Mouse (Mus musculus): ENCODE measurements around the gene Gm3404. TPM values are rescaled to one million over a fixed set of nuclear protein-coding genes. Genes with fewer than 3 reads are reported as not detected.

Gm3404 gene
- polyA plus RNA-seq, 1 experiment from 2014 or later, result not detected

Other genes starting within 250 kb of the Gm3404 start
- gene Wasf3, start 140.8 kb upstream of the Gm3404 start, polyA plus RNA-seq (2014; fragmentation: Nextera tagmentation; extraction: Ambion mirVana), result 0.07 and 0.24 TPM in 2 replicates
- not detected in 2 replicates for gene Gm6408, start 43.8 kb upstream of the Gm3404 start, polyA plus RNA-seq (2014; fragmentation: Nextera tagmentation; extraction: Ambion mirVana)
- gene Gm6370, start 34.4 kb upstream of the Gm3404 start, polyA plus RNA-seq (2014; fragmentation: Nextera tagmentation; extraction: Ambion mirVana), result not detected in 2 replicates
- gene 4930449I24Rik, start 23.4 kb upstream of the Gm3404 start, polyA plus RNA-seq (2014; fragmentation: Nextera tagmentation; extraction: Ambion mirVana), result not detected in 2 replicates
- not detected in 2 replicates for gene Gm3402, start 11.7 kb upstream of the Gm3404 start, polyA plus RNA-seq (2014; fragmentation: Nextera tagmentation; extraction: Ambion mirVana)
- gene Gm3409, start 11.8 kb downstream of the Gm3404 start, polyA plus RNA-seq (2014; fragmentation: Nextera tagmentation; extraction: Ambion mirVana), result not detected in 2 replicates
- gene Gm3415, start 30.3 kb downstream of the Gm3404 start, polyA plus RNA-seq (2014; fragmentation: Nextera tagmentation; extraction: Ambion mirVana), result not detected in 2 replicates
- not detected in 2 replicates for gene Gpr12, start 59.4 kb downstream of the Gm3404 start, polyA plus RNA-seq (2014; fragmentation: Nextera tagmentation; extraction: Ambion mirVana)